Mouse (Mus musculus) midbrain, postnatal 0 days (tissue): ENCODE results near the gene Utp4. TPM values are rescaled to one million over a fixed set of nuclear protein-coding genes. Genes with fewer than 3 reads are reported as not detected.
A peak's percentile ranks its signal among the peaks of the same experiment; 100 is the strongest.

ENCODE experiments used
- ATAC-seq: fragments of 200-750 bp; cut with Nextera tagmentation; 2 replicates; pipeline ENCODE4 v1.8.0; 2017; ENCODE audit warnings: moderate number of reproducible peaks, mild to moderate bottlenecking, moderate TSS enrichment, moderate library complexity; ENCODE audit not compliant: low FRiP score
- DNase-seq: peaks from one replicate; pipeline ENCODE4 v3.0.0-alpha.2; 2015; ENCODE audit warnings: low spot score
- H3K27ac ChIP-seq: fragments of 300-500 bp; sonication (generic); 2 replicates; pipeline ENCODE4 v1.5.1; 2014; ENCODE audit warnings: low read depth, mild to moderate bottlenecking, low read length, mixed read lengths
- H3K27me3 ChIP-seq: fragments of 300-500 bp; sonication (generic); 2 replicates; pipeline ENCODE4 v1.6.1; 2014; ENCODE audit warnings: low read length, control low read depth, mixed read lengths; ENCODE audit not compliant: insufficient read depth
- H3K36me3 ChIP-seq: fragments of 300-500 bp; sonication (generic); 2 replicates; pipeline ENCODE4 v1.6.1; 2014; ENCODE audit warnings: low read length, control low read depth, mixed read lengths; ENCODE audit not compliant: insufficient read depth
- H3K4me1 ChIP-seq: fragments of 300-500 bp; sonication (generic); 2 replicates; pipeline ENCODE4 v1.6.1; 2014; ENCODE audit warnings: mild to moderate bottlenecking, control low read depth, antibody characterized with exemption, low read length, mixed read lengths; ENCODE audit not compliant: insufficient read depth
- H3K4me2 ChIP-seq: fragments of 300-500 bp; sonication (generic); 2 replicates; pipeline ENCODE4 v1.6.1; 2014; ENCODE audit warnings: low read depth, mild to moderate bottlenecking, low read length, mixed read lengths; ENCODE audit not compliant: poor library complexity, severe bottlenecking
- H3K4me3 ChIP-seq: fragments of 300-500 bp; sonication (generic); 2 replicates; pipeline ENCODE4 v1.5.1; 2014; ENCODE audit warnings: low read depth, mild to moderate bottlenecking, low read length, moderate library complexity
- H3K9ac ChIP-seq: fragments of 300-500 bp; sonication (generic); replicated peaks from 2 replicates; pipeline ENCODE4 v1.6.1; 2014; ENCODE audit warnings: mild to moderate bottlenecking, low read length, moderate library complexity, mixed read lengths; ENCODE audit not compliant: poor library complexity, severe bottlenecking
- H3K9me3 ChIP-seq: fragments of 300-500 bp; sonication (generic); 2 replicates; pipeline ENCODE4 v1.6.1; 2016; ENCODE audit warnings: low read length, control low read depth
- CTCF ChIP-seq: IDR thresholded peaks from 2 replicates; pipeline ENCODE4 v1.5.1; 2016; ENCODE audit warnings: antibody characterized with exemption, mild to moderate bottlenecking
- WGBS: fragments of 180-500 bp; shearing (Covaris S2); extraction: QIAGEN DNeasy Blood & Tissue Kit; methylation state at CpG from one replicate; pipeline ENCODE4 v1.1.7; 2014; 5-methylcytosine and 5-hydroxymethylcytosine counted together
- polyA plus RNA-seq: library from polyadenylated mRNA; unstranded; fragments of >200 nt; fragmentation: Nextera tagmentation; extraction: Ambion mirVana; gene quantifications from 2 replicates; pipeline ENCODE4 v1.2.1, GENCODE M21; 2015
- total RNA-seq: library from RNA; depleted of rRNA; stranded (reverse); fragments of >200 nt; gene quantifications from 2 replicates; pipeline ENCODE4 v1.2.3, GENCODE M21; 2014

Gene Utp4
- total and polyA plus RNA-seq, 2 experiments from 2014 or later = 23.7 to 28.0 TPM

DNA sequence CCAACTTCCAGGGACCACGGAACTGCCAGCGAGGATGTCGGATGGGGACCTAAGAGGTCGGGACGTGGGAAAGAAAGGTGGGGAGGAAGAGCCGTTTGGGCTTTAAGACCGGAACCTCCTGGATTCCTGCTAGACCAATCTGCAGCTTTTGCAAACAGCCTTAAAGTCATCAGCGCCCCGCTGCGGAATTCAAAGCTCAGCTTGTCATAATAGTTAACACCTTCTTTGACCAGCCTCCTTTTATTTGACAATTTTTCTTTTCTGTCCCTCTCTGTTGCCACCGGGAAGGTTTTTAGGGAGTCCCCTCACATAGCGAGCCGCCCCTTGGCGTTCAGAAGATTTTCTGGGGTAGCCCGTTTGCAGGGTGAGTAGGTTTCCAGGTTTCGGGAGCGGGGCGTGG is 23.4 kb upstream of the Utp4 start, which contains the start of gene Has3:
Gene Has3, plus strand, starts transcription at position 192 of the 400 bp plus-strand sequence.
- peak; percentile 60 for DNase-seq
- H3K4me1 ChIP-seq = peaks cover 11% of the 10 kb centered on the region; the same call in 1 of the 2 replicates

DNA sequence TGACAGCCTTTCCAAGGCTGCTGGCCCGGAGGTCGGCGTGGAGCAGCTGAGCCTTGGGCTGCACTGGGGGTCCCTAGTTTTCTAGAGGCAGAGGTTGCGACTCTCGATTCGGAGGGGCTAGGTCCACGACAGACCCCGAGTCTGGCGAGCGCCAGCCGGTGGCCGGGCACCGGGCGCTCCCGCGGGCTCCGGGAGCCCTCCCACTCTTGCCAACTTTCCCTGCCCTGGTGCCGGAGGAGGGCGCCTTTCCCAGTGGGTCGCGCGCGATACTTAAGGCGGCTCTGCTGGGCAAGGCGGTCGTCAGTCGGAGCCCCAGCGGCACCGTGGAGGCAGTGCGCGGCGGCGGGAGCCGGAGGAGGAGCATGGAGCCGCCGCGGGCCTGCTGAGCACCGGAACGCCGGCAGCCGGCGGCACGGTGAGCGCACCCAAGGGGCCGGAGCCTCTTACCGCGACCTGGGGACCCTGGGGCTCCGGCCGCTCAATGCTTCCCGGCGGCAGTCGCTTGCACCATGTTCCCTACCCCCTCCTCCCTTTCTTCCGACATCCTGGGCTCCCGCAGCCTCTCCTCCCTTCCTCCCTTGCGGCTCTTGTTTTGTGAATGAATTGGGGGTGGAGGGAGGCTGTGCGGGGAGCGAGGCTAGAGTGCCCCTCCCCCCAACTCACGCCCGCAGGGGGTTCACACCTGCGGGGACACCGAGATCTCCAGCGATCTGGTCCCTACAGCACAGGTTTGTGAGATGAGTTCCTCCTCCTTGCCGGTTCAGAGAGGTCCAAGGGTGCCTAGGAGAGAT is 22.7 kb upstream of the Utp4 start:
- peaks cover 5% of the 10 kb centered on the region; the same call in 1 of the 2 replicates for H3K27me3 ChIP-seq
- 0 out of 2 replicates have a peak, but pooled peaks cover 5% of the 10 kb centered on the region for H3K36me3 ChIP-seq
- H3K4me1 ChIP-seq = peaks cover 11% of the 10 kb centered on the region; the same call in 1 of the 2 replicates
- peak; percentile 59 for TF ChIP-seq CTCF
- peak overlapping the region; percentile 95 for H3K4me2 ChIP-seq
- H3K9me3 ChIP-seq = no peaks in the 10 kb centered on the region
- peak overlapping the region; percentile 57 for H3K4me3 ChIP-seq
- DNase-seq (peak; percentile 59), ATAC-seq (peak; percentile 55; the same call in 1 of the 2 replicates)
- 0% methylated on average over 58 of the region's 63 CpGs for WGBS
- H3K27ac ChIP-seq = peak overlapping the region; percentile 55
- peak overlapping the region; percentile 60 for H3K9ac ChIP-seq

More for the DNA sequence above, 23.4 kb upstream of the Utp4 start, which contains the start of gene Has3:
- TF ChIP-seq CTCF = peak; percentile 42
- Histone ChIP-seq H3K9ac (peak within 1 kb of the TSS; percentile 60), H3K4me2 (peak within 1 kb of the TSS; percentile 95), H3K27me3 (peaks cover 5% of the 10 kb centered on the region; the same call in 1 of the 2 replicates), H3K27ac (peak within 1 kb of the TSS; percentile 55), H3K4me3 (peak within 1 kb of the TSS; percentile 57), H3K36me3 (0 out of 2 replicates have a peak, but pooled peaks cover 5% of the 10 kb centered on the region), H3K9me3 (no peaks in the 10 kb centered on the region)
- no peak for ATAC-seq
- WGBS = under 1% methylated on average over 18 of the region's 18 CpGs

DNA sequence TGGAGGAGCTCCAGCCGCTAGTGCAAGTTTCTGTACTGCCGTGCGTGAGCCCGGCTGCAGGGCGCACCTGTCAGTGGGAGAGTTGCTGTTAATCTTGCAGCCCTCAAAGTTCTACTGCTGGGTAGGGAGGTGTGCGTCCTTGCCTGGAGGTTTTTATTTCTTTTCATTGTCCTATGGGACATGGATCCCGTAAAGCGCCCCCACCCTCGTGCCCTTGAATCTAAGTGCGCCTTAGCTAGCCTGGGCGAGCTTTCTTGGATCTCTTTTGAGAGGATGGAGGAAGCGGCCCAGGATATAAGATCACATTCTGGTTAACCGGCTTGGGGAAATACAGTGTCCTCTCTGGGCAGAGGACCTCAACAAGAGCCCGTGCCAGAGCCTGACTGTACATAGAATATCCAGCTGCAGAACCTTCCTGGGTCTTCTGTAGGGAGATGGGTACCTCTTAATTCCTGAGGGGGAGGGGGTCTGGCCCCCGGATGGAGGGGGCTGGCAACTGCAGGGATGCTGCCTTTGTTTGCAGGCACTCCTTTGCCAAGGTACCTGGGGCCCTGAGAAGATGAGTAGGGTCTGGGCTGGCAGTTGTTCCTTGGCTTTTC is 22.0 kb upstream of the Utp4 start:
- TF ChIP-seq CTCF = no peak
- no peak for DNase-seq
- WGBS = 3% methylated on average over 15 of the region's 15 CpGs

DNA sequence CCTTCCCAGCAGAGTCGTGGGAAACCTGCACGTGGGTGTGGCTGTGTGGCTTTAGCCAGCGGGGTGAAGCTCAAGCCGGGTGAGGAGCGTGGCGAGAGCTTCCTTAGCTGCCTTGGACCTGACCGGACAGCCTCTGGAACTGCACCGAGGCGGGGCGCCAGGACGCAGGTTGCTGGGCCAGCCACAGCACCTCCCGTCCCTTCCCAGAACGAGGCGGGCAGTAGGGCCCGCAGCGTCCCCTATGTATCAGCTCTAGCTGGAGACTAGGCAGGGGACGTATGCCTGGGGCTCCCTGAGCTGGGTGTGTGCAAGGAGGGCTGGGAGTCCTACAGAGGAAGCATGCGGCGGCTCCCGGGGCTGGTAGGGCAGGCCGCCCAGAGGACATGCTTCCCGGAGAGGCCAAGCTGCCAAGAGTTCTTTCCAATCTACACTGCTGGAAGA is 21.5 kb upstream of the Utp4 start:
- 0 out of 2 replicates have a peak, but pooled peaks cover 8% of the 10 kb centered on the region for H3K36me3 ChIP-seq
- H3K9ac ChIP-seq = peak overlapping the region; percentile 60
- WGBS = 0% methylated on average over 22 of the region's 22 CpGs
- peak overlapping the region; percentile 55 for H3K27ac ChIP-seq
- peak; percentile 49 for TF ChIP-seq CTCF
- H3K4me2 ChIP-seq = peak overlapping the region; percentile 95
- no peaks in the 10 kb centered on the region for H3K9me3 ChIP-seq
- ATAC-seq (peak; percentile 63; the same call in 1 of the 2 replicates), DNase-seq (peak; percentile 62)
- peaks cover 11% of the 10 kb centered on the region; the same call in 1 of the 2 replicates for H3K4me1 ChIP-seq
- peaks cover 5% of the 10 kb centered on the region; the same call in 1 of the 2 replicates for H3K27me3 ChIP-seq
- H3K4me3 ChIP-seq = peak overlapping the region; percentile 57

More for the DNA sequence above, 22.0 kb upstream of the Utp4 start:
- Histone ChIP-seq H3K27me3 (peaks cover 5% of the 10 kb centered on the region; the same call in 1 of the 2 replicates), H3K27ac (peak overlapping the region; percentile 55), H3K4me1 (peaks cover 11% of the 10 kb centered on the region; the same call in 1 of the 2 replicates), H3K36me3 (0 out of 2 replicates have a peak, but pooled peaks cover 5% of the 10 kb centered on the region), H3K9ac (peak overlapping the region; percentile 60), H3K9me3 (no peaks in the 10 kb centered on the region), H3K4me3 (peak overlapping the region; percentile 57), H3K4me2 (peak overlapping the region; percentile 95)
- peak; percentile 29 for ATAC-seq

DNA sequence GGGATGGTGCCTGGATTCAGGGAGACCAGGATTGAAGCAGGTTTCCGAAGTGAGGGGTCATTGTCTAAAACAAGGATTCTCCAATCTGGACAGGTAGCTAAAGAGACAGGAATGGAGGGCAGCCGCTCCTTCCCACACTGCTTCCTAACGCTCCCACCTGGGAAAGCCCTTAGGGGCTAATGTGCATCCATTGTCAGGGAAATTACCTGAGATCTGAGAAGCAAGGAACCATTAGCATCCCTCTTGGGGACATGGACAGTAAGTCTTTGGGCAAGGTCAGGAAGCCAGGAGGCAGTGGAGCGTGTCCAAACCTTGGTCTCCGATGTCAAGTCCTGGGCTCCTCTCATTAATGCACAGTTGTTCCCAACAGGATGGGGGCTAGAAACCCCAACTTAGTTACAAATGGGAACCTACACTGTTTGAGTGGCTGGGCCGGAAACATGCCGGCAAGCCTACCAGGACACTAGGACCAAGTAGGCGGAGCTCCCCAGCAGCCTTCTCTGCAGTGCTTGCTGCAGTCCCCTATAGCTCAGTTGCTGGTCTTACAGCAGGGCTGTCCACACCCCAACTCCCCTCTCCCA is 20.9 kb upstream of the Utp4 start:
- peaks cover 11% of the 10 kb centered on the region; the same call in 1 of the 2 replicates for H3K4me1 ChIP-seq
- H3K36me3 ChIP-seq = peaks cover 14% of the 10 kb centered on the region
- H3K4me2 ChIP-seq = peak overlapping the region; percentile 95
- peak overlapping the region; percentile 55; the same call in 1 of the 2 replicates for H3K27ac ChIP-seq
- peak overlapping the region; percentile 57 for H3K4me3 ChIP-seq
- no peak for TF ChIP-seq CTCF
- peak; percentile 26 for DNase-seq
- H3K27me3 ChIP-seq = peaks cover 5% of the 10 kb centered on the region; the same call in 1 of the 2 replicates
- 12% methylated on average over 8 of the region's 8 CpGs for WGBS
- ATAC-seq = no peak; the same call in 1 of the 2 replicates
- H3K9me3 ChIP-seq = no peaks in the 10 kb centered on the region
- peak overlapping the region; percentile 60 for H3K9ac ChIP-seq
